Mouse (Mus musculus): ENCODE measurements around the gene 3110009E18Rik. TPM values are rescaled to one million over a fixed set of nuclear protein-coding genes. Genes with fewer than 3 reads are reported as not detected.
A peak's percentile ranks its signal among the peaks of the same experiment; 100 is the strongest.

The 3110009E18Rik gene
- polyA plus RNA-seq, 1 experiment from 2014 or later: 21.3 TPM

GRCm38 (mm10) chr1:120146994-120147393 is 26.0 kb downstream of the 3110009E18Rik start:
- Histone ChIP-seq H3K36me3 (ENCODE audit: control insufficient read depth, insufficient read depth, low read length) (no peaks in the 10 kb centered on the region), H3K4me2 (ENCODE audit: low read length) (no peak overlapping the region), H3K4me3 (ENCODE audit: low read depth, low read length) (no peak overlapping the region), H3K27me3 (replicated peaks; ENCODE audit: control insufficient read depth, insufficient read depth, low read length) (no peaks in the 10 kb centered on the region), H3K27ac (ENCODE audit: low read depth) (no peak overlapping the region), H3K9me3 (ENCODE audit: control insufficient read depth, low read length) (no peaks in the 10 kb centered on the region), H3K4me1 (replicated peaks; ENCODE audit: control insufficient read depth, insufficient read depth, low read length) (no peaks in the 10 kb centered on the region), H3K9ac (ENCODE audit: low read length) (no peak overlapping the region)
- ATAC-seq (replicated peaks; ENCODE audit: low FRiP score, low TSS enrichment, low read depth): no peak
- no peak for DNase-seq (ENCODE audit: low spot score)

- Histone ChIP-seq H3K4me2 (ENCODE audit: low read length) (no peak overlapping the region), H3K27me3 (replicated peaks; ENCODE audit: control insufficient read depth, insufficient read depth, low read length) (no peaks in the 10 kb centered on the region), H3K4me3 (ENCODE audit: low read depth, low read length) (no peak overlapping the region), H3K9ac (ENCODE audit: low read length) (no peak overlapping the region), H3K4me1 (replicated peaks; ENCODE audit: control insufficient read depth, insufficient read depth, low read length) (no peaks in the 10 kb centered on the region), H3K27ac (ENCODE audit: low read depth) (no peak overlapping the region), H3K9me3 (ENCODE audit: control insufficient read depth, low read length) (no peaks in the 10 kb centered on the region), H3K36me3 (ENCODE audit: control insufficient read depth, insufficient read depth, low read length) (no peaks in the 10 kb centered on the region)
- no peak for ATAC-seq (replicated peaks; ENCODE audit: low FRiP score, low TSS enrichment, low read depth)
- no peak for DNase-seq (ENCODE audit: low spot score)
These were observed 33.2 kb downstream of the 3110009E18Rik start for GRCm38 (mm10) chr1:120154232-120154631.

DNA sequence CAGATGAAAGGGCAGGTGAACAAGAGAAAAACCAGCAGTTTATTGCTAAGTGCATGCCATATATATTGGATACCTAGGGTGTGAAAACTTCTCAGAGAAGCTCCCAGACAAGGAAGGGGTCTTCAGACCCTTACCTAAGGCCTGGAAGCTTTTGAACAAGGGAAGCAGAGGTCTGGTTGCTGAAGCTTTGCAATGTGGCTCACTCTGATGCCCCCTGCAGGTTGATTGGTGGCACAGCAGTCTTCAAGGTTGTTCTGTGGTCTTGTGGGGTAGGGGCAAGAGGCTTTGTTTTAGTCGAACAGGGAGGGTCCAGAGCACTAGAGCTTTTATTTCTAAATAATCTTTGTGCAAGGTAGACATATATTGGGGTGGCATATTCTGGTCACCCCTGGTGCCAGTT is 34.3 kb downstream of the 3110009E18Rik start:
- DNase-seq (ENCODE audit: low spot score) (peak; percentile 54), ATAC-seq (replicated peaks; ENCODE audit: low FRiP score, low TSS enrichment, low read depth) (no peak)
- Histone ChIP-seq H3K4me2 (ENCODE audit: low read length) (no peak overlapping the region), H3K9me3 (ENCODE audit: control insufficient read depth, low read length) (no peaks in the 10 kb centered on the region), H3K27ac (ENCODE audit: low read depth) (no peak overlapping the region), H3K9ac (ENCODE audit: low read length) (no peak overlapping the region), H3K4me3 (ENCODE audit: low read depth, low read length) (no peak overlapping the region), H3K4me1 (replicated peaks; ENCODE audit: control insufficient read depth, insufficient read depth, low read length) (no peaks in the 10 kb centered on the region), H3K36me3 (ENCODE audit: control insufficient read depth, insufficient read depth, low read length) (no peaks in the 10 kb centered on the region), H3K27me3 (replicated peaks; ENCODE audit: control insufficient read depth, insufficient read depth, low read length) (no peaks in the 10 kb centered on the region)
- 26% methylated on average over 1 of the region's 1 CpGs for WGBS

DNA sequence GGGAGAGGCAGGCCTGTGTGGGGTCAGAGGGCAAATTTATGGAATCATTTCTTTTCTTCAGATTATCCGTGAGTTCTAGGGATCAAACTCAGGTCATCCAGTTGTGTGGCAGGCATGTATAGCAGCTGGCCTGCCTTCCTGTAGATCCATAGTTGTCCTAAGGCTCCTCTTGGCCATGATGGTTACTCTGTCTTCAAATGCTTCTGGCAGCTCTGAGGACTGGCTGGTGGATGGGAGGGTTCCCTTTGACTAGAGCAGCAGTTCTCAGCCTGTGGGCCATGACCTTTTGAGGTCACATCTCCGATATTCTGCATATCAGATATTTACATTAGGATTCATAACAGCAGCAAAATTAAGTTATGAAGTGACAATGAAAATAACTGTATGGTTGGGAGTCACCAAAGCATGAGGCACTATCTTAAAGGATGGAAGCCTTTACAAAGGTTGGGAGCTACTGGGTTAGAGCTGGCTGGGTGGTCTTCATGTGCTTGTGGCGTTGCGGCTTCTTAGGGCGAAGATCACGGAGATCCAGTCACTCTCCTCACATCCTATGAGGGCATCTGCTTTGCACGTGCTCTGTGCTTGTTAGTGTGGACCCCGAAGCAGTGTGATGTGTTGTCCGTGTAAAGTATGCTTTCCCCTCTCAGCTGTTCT is 37.6 kb downstream of the 3110009E18Rik start:
- H3K9me3 ChIP-seq (ENCODE audit: control insufficient read depth, low read length): no peaks in the 10 kb centered on the region
- no peak overlapping the region for H3K9ac ChIP-seq (ENCODE audit: low read length)
- WGBS: 83% methylated on average over 9 of the region's 9 CpGs
- DNase-seq (ENCODE audit: low spot score) (no peak), ATAC-seq (replicated peaks; ENCODE audit: low FRiP score, low TSS enrichment, low read depth) (no peak)
- H3K4me1 ChIP-seq (replicated peaks; ENCODE audit: control insufficient read depth, insufficient read depth, low read length): no peaks in the 10 kb centered on the region
- H3K36me3 ChIP-seq (ENCODE audit: control insufficient read depth, insufficient read depth, low read length): no peaks in the 10 kb centered on the region
- H3K27ac ChIP-seq (ENCODE audit: low read depth): no peak overlapping the region
- H3K4me3 ChIP-seq (ENCODE audit: low read depth, low read length): no peak overlapping the region
- H3K27me3 ChIP-seq (replicated peaks; ENCODE audit: control insufficient read depth, insufficient read depth, low read length): no peaks in the 10 kb centered on the region
- H3K4me2 ChIP-seq (ENCODE audit: low read length): no peak overlapping the region

- Histone ChIP-seq H3K27me3 (replicated peaks; ENCODE audit: control insufficient read depth, insufficient read depth, low read length) (no peaks in the 10 kb centered on the region), H3K9me3 (ENCODE audit: control insufficient read depth, low read length) (no peaks in the 10 kb centered on the region), H3K4me1 (replicated peaks; ENCODE audit: control insufficient read depth, insufficient read depth, low read length) (no peaks in the 10 kb centered on the region), H3K4me3 (ENCODE audit: low read depth, low read length) (no peak overlapping the region), H3K4me2 (ENCODE audit: low read length) (no peak overlapping the region), H3K9ac (ENCODE audit: low read length) (no peak overlapping the region), H3K27ac (ENCODE audit: low read depth) (no peak overlapping the region), H3K36me3 (ENCODE audit: control insufficient read depth, insufficient read depth, low read length) (no peaks in the 10 kb centered on the region)
- WGBS: 92% methylated on average over 5 of the region's 5 CpGs
- ATAC-seq (replicated peaks; ENCODE audit: low FRiP score, low TSS enrichment, low read depth) (no peak), DNase-seq (ENCODE audit: low spot score) (no peak)
These were observed 40.5 kb downstream of the 3110009E18Rik start for GRCm38 (mm10) chr1:120161502-120161901.

DNA sequence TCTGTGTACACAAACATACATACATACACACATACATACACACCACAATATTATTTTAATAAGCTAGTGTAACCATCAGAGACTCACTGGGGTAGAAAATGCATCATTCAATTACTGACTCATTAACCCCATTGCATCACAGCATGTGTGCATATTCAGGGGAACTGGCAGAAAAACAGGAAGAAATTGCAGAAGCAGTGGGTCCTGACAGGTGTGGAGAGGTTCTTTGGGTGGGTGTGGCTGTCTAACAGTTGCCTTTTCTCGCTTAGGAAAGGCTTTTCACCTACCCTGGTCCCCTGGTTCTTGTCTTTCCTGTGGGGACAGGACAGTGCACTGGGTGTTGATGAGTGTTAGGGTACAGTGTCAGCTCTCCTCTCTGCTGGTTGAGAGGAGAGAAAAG is 41.6 kb downstream of the 3110009E18Rik start:
- ATAC-seq (replicated peaks; ENCODE audit: low FRiP score, low TSS enrichment, low read depth): no peak
- no peaks in the 10 kb centered on the region for H3K4me1 ChIP-seq (replicated peaks; ENCODE audit: control insufficient read depth, insufficient read depth, low read length)
- 67% methylated on average over 1 of the region's 1 CpGs for WGBS

DNA sequence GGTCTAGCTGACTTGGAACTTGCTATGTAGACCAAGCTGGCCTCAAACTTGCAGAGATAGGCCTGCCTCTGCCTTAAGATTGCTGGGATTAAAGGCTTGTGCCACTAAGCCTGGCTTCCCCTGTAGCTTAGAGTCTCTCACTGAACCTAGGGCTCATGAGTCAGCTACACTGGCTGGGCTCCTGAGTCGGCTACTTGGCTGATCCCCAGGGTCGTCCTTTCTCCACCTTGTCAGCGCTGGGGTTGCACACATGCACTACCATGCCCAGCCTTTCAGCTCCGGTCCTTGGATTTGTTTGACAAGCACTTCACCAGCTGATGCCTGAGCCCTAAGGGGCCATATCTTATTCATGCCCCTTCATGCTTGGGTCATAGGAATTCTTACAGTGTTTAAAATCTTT is 47.0 kb downstream of the 3110009E18Rik start:
- Histone ChIP-seq H3K9ac (ENCODE audit: low read length) (no peak overlapping the region), H3K27ac (ENCODE audit: low read depth) (no peak overlapping the region), H3K9me3 (ENCODE audit: control insufficient read depth, low read length) (no peaks in the 10 kb centered on the region), H3K27me3 (replicated peaks; ENCODE audit: control insufficient read depth, insufficient read depth, low read length) (no peaks in the 10 kb centered on the region), H3K4me3 (ENCODE audit: low read depth, low read length) (no peak overlapping the region), H3K36me3 (ENCODE audit: control insufficient read depth, insufficient read depth, low read length) (no peaks in the 10 kb centered on the region), H3K4me1 (replicated peaks; ENCODE audit: control insufficient read depth, insufficient read depth, low read length) (no peaks in the 10 kb centered on the region), H3K4me2 (ENCODE audit: low read length) (no peak overlapping the region)
- DNase-seq (ENCODE audit: low spot score) (no peak), ATAC-seq (replicated peaks; ENCODE audit: low FRiP score, low TSS enrichment, low read depth) (no peak)
- 58% methylated on average over 4 of the region's 4 CpGs for WGBS

More for the DNA sequence above, 41.6 kb downstream of the 3110009E18Rik start:
- H3K9ac ChIP-seq (ENCODE audit: low read length): no peak overlapping the region
- no peak for DNase-seq (ENCODE audit: low spot score)
- H3K4me3 ChIP-seq (ENCODE audit: low read depth, low read length): no peak overlapping the region
- no peak overlapping the region for H3K27ac ChIP-seq (ENCODE audit: low read depth)
- no peak overlapping the region for H3K4me2 ChIP-seq (ENCODE audit: low read length)
- H3K36me3 ChIP-seq (ENCODE audit: control insufficient read depth, insufficient read depth, low read length): no peaks in the 10 kb centered on the region
- no peaks in the 10 kb centered on the region for H3K9me3 ChIP-seq (ENCODE audit: control insufficient read depth, low read length)
- H3K27me3 ChIP-seq (replicated peaks; ENCODE audit: control insufficient read depth, insufficient read depth, low read length): no peaks in the 10 kb centered on the region

- H3K9me3 ChIP-seq (ENCODE audit: control insufficient read depth, low read length): no peaks in the 10 kb centered on the region
- DNase-seq (ENCODE audit: low spot score) (no peak), ATAC-seq (replicated peaks; ENCODE audit: low FRiP score, low TSS enrichment, low read depth) (no peak)
- H3K27me3 ChIP-seq (replicated peaks; ENCODE audit: control insufficient read depth, insufficient read depth, low read length): no peaks in the 10 kb centered on the region
- H3K4me1 ChIP-seq (replicated peaks; ENCODE audit: control insufficient read depth, insufficient read depth, low read length): no peaks in the 10 kb centered on the region
- H3K27ac ChIP-seq (ENCODE audit: low read depth): no peak overlapping the region
- H3K9ac ChIP-seq (ENCODE audit: low read length): no peak overlapping the region
- H3K4me3 ChIP-seq (ENCODE audit: low read depth, low read length): no peak overlapping the region
- 69% methylated on average over 7 of the region's 7 CpGs for WGBS
- no peaks in the 10 kb centered on the region for H3K36me3 ChIP-seq (ENCODE audit: control insufficient read depth, insufficient read depth, low read length)
- H3K4me2 ChIP-seq (ENCODE audit: low read length): no peak overlapping the region
These were observed 47.7 kb downstream of the 3110009E18Rik start for GRCm38 (mm10) chr1:120168674-120169073.

DNA sequence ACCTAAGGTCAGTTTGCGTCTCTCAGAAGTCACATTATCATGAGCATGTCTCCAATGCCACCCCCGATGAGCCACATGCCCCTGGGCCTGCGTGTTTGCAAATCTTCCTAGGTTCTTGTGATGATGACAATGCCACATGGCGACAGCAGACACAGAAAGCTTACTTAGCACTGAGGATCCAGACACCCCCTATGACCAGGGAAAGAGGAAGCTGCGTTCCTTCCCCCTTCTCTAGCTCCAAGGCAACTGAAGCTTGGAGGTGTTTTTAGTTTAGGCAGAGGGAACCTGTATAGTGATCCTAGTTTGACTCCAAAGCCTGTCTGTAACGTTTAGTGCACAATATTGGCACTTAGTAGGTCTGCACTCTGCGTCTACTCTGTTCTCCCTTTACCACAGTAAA is 49.3 kb downstream of the 3110009E18Rik start:
- 85% methylated on average over 7 of the region's 7 CpGs for WGBS
- H3K27ac ChIP-seq (ENCODE audit: low read depth): no peak overlapping the region
- no peak overlapping the region for H3K4me3 ChIP-seq (ENCODE audit: low read depth, low read length)

More for the DNA sequence above, 49.3 kb downstream of the 3110009E18Rik start:
- no peaks in the 10 kb centered on the region for H3K9me3 ChIP-seq (ENCODE audit: control insufficient read depth, low read length)
- ATAC-seq (replicated peaks; ENCODE audit: low FRiP score, low TSS enrichment, low read depth) (no peak), DNase-seq (ENCODE audit: low spot score) (no peak)
- no peaks in the 10 kb centered on the region for H3K4me1 ChIP-seq (replicated peaks; ENCODE audit: control insufficient read depth, insufficient read depth, low read length)
- H3K27me3 ChIP-seq (replicated peaks; ENCODE audit: control insufficient read depth, insufficient read depth, low read length): no peaks in the 10 kb centered on the region
- H3K36me3 ChIP-seq (ENCODE audit: control insufficient read depth, insufficient read depth, low read length): no peaks in the 10 kb centered on the region
- H3K4me2 ChIP-seq (ENCODE audit: low read length): no peak overlapping the region
- H3K9ac ChIP-seq (ENCODE audit: low read length): no peak overlapping the region

Data from intestine, embryonic 14.5 days (tissue).